Mouse (Mus musculus) layer of hippocampus, adult 18-20 months (tissue): Measurements from ENCODE around the gene Pik3ca. TPM values are rescaled to one million over a fixed set of nuclear protein-coding genes. Genes with fewer than 3 reads are reported as not detected.

Experiments used
- DNase-seq, 2 experiments: peaks; one replicate each; pipeline ENCODE4 v3.0.0; 2022; ENCODE audit warnings: low spot score in 2 of 2
- long read RNA-seq: library from polyadenylated mRNA; stranded (forward); transcript quantifications from one replicate; pipeline ENCODE4 v2.0.0, GENCODE M21; 2021
- total RNA-seq, 2 experiments: library from RNA; stranded (reverse); gene quantifications; 2 replicates each; pipeline ENCODE4 v1.2.3; 2021

The Pik3ca gene
- total RNA-seq = 10 to 100 TPM; 47.4 to 52.0 TPM
- long read RNA-seq, full-length matches to known transcripts = 3 of 48 reads
- long read RNA-seq, partial matches to known transcripts = 1 of 48 reads
- long read RNA-seq, other reads (novel, unspliced or antisense) = 44 of 48 reads

DNA sequence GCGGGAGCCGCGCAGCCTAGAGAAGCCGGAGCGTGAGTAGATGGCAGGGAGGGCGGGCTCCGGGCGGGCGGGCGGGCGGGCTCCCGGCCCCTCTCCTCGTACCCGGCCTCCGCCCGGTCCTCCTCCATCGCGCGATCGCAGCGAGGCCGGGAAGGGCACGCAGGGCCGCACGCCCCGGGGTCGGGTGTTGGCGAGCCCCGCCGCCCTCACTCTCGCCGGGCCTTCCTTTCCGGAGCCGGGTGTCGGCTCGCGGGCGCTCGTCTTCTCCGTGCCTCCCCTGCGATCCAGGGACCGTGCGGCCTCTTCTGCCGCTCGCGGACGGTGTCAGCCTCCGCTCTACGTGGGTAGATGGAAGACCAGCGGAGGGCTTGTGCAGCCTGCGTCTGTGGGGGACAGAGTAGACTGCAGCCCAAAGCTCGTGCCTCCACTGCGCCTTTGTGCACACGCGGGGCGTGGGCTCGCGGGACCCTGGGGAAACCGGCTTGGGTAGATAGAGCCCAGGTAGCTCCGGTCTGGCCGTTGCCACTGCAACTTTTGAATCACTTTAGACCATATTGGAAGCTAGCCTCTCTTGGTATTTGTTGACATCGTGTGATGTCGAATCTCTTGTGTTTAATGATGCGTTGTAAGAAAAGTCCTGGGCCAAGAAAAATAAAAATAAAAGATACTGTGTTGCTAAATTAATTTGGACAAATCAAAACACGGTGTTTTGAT, at the start of gene Pik3ca:
Pik3ca (plus strand) TSS at position 211 of the 714 bp plus-strand sequence.
- DNase-seq = peak; percentile 43 to 50

DNA sequence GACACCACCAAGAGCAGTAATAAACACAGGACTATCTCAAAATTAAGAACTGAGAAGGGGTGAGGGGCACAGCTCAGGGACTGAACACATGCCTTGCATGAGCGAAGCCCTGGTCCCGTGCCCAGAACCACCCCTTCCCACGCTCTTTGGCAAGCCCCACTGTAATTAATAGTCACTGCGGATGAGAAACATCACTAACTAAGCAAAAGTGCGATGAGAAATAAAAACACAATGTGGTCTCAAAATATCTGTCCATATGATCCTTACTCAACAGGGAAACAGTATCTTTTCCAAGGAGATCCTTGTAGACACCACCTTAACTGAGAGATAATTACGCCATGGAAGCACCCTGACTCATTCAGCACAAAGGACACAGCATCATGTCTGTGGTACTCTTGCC, 49.6 kb upstream of the Pik3ca start:
- DNase-seq = peak; percentile 74 to 90

DNA sequence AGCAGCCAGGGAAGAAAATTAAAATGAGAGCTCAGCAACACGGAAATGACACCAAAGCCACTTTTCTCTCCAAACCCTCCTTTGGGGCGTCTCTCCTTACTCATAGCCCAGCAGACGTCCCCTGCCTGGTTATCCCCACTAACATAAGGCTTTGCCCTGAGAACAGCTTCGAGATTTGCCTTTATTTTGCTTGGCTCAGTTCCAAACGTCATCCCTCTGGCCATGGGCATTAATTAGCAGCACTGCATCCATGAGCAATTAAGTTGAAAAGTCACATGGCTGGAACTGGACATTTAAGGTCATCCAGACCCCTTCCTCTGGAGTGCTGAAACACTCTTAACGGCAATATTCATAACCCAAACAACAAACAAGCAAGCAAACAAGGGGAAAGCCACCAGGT, 36.2 kb upstream of the Pik3ca start:
- DNase-seq = no peak

DNA sequence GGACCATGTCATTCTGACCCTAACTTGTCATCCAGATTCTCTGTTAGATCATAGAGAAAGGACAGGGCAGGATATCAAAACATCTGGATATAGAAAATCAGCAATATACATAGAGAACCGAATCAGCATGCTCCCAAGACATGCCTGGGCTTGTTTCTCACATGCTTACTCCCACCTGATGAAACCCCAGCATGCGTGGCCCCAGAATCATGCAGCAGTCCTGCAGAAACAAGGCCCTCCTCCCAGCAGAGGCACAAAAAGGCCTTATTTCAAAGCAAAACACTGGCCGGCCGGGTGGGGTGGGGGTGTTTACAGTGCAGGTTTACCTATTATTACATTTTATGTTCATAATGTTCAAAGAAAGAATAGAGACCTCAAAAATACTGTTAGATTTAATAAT, 33.3 kb upstream of the Pik3ca start:
- DNase-seq = no peak

DNA sequence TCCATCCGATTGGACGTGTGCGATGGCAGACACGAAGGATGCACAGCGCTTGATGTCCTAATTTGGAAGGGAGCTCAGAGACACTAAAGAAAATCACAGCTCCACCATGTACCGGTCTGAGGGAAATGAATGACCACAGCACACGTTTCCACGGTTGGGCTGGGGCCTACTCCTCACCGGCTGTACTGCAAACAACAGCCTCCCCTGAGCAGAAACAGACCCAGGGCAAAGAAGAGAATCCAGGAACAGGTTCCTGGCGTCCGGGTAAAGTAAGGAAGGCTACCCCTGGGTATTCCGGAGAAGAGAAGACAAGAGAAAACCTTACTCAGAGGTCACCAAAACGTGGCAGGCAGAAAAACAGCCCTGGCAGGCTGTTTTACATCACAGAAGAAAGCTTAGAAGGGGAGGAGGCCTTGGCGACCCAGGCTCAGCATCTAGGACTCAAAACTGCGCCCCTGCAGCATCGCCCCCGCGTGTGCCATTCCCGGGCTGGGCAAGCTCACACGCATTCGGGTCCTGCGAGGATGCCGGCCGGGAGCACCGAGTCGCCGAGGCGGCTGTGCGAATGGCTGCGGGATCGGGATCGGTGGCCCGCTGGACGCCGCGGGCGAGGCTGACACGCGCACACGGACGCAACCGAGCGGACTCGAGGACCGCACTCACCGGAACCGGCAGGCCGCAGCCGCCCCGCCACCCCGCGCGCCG, 32.5 kb upstream of the Pik3ca start:
- DNase-seq = peak; percentile 7 to 39

DNA sequence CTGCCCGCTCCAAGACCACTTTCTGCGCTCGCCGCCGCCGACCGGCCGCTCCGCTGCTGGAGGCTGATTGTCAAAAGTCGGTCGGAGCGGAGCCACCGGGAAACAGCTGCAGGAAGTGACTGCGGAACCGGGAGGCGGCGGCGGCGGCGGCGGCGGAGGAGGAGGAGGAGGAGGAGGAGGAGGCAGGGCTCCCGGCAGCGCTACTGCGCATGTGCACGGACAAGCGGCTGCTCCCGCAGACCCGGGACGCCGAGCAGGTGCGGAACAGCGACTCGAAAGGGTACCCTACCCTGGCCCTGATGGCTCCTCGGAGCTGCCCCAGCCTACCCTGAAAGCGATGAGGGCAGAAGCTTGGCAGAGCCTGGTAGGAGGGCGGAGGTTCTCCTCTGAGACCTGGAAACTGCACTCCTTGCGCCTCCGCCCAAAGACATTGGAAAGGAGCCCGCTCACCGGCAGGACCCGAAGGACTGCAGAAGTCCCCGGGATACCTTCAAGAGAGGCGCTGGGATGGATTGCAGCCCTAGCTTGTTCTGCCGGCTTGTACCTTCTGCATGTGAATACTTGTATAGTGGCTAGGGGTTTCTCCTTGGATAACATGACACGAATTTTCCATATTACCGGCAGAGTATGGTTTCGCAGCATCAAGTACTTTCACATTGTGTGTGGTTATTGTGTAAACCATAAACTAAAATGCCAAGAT, 31.8 kb upstream of the Pik3ca start, which contains the start of gene Zmat3:
Zmat3 (minus strand) TSS at position 469 of the 700 bp plus-strand sequence.
- peak; percentile 66 to 83 for DNase-seq

DNA sequence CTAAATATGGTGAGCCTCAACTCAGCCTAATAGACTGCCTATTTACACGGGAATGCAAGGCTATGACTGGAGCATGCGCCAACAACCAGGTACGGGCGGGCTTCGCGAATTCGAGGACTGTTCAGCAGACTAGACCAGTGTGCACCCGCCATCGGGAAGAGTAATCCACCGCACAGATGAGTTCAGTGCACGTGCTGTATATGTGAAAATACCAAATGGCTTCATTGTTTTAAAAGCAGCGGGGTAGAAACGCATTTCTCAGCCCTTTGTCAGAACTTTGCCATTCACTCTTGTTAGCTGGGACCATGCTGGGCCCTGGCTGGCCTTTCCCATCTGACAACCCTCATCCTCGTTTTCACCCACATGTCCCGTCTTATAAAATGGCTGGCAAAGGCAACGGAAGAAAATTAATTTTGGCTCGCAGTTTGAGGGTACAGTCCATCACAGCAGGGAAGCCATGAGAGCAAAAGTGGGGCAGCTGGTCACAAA, 31.2 kb upstream of the Pik3ca start:
- DNase-seq = peak in 1 of 2 experiments; percentile 35

DNA sequence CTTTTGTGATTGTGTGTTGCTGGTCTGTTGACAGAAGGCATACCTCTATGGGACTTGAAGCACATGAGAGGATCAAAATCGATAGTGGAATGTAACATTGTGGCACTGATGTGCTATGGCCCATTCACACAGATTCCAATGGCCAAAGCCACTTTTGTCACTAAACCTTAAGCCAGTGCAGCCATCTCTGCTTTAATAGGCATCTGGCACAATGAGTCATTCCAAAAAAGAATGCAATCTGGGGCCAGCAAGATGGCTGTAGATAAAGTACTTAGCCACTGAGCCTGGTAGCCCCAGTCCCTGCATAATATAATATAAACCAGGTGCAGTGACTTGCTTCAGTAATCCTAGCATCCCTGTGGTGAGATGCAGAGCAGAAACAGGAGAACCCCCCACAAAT, 30.0 kb upstream of the Pik3ca start:
- DNase-seq = no peak

DNA sequence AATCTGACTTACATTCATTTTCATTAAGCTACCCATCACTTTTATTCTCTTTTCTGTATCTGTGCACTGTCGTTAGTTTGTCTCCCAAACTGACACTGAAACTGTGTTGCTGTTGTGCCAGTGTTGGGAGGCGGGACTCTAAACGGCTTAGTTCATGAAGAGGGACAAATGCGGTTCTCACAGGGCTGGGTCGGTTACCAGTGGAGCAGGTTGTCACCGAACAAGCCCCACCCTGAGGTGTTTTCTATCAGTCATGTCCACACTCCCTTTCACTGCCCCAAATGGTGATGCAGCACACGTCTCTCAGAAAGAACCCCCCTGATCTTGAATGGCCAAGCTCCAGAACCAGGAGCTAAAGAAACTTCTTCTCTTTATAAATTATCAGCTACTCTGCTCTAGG, 25.5 kb upstream of the Pik3ca start:
- no peak for DNase-seq

DNA sequence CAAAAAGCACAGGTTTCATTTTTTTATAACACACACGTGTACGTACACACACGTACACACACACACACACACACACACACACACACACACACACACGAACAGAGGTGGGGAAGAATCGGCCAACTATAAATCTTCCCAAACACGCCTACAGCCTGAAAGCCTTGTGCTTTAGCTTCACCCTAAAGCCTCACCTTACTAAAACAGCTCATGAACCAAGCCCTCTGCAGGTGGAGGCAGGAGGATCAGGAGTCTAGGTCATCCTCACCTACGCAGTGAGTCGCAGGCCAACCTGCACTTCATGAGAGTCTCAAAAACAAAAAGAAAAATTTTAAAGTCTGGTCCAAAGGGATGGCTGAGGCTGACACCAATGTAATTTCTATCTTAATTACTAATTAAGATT, 25.0 kb upstream of the Pik3ca start:
- no peak for DNase-seq

DNA sequence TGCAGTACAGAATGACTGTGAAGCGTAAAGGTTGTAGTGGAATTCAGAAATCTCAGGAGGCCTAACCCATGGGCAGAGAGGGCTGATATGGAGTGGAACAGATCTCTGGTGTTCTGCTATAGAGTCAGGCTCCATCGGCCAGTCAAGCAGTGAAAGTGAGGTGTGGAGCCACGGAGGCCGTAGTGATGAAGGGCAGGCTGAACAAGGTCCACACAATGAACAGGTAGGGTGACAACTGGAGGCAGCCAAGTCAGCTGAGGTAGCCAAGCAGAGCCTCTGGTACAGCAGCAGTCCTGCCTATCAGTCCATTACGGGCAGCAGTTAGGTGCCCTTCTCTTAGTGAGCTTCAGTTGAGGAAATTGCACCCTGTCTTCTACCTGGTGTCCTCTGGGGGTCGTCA, 24.2 kb upstream of the Pik3ca start:
- DNase-seq = no peak

DNA sequence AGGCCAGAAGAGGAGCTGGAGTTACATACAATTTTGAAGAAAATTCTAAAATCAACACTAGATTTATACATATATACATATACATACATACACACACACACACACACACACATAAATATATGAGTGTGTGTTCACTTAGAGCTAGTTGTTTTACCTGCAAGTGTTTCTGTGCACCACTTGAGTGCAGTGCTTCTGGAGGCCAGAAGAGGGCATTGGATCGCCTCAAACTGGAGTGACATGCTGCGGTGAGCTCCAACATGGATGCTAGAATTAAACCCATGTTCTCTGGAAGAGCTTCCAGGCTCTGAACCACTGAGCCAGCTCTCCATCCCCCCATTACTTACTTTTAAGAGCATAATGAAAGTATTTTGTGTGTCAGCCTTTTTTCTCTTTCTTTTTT, 17.6 kb upstream of the Pik3ca start:
- no peak for DNase-seq

DNA sequence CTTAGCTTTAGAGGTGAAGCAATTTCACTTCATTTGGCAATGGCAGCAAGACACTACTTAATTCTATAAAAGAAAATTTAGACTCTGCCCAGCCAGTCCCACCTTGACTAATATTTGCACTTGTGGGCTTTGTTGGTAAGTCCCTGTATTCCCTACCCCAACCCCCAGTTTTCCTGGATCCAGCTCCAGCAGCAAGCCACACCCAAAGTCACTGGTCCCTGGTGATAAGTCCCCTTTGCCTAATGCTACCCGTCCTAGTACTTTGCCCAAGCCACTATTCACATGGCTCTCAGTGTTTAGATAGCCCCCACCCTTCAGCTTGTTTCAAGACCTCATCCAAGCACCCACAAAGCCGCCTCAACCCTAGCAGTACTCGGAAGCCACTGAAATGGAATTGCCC, 15.9 kb upstream of the Pik3ca start:
- DNase-seq = no peak

DNA sequence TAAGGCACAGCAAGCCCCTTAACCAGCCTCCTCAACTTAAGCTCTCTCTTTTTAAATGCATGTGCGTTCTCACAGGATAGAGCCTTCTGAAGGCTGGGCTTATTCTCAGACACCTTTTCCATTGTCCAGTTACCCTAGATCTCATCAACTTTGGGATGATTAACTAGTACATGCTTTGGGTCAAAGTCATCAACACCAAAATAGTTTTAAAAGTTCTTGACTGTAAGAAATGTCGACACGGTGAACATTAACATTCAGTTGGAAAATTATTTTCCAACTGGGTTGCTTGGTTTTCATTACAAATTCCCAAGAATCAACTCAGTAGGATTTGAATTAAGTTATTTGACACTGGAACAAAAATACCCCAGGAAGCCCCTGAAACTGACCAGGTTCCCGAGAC, 4.6 kb upstream of the Pik3ca start:
- DNase-seq = no peak

DNA sequence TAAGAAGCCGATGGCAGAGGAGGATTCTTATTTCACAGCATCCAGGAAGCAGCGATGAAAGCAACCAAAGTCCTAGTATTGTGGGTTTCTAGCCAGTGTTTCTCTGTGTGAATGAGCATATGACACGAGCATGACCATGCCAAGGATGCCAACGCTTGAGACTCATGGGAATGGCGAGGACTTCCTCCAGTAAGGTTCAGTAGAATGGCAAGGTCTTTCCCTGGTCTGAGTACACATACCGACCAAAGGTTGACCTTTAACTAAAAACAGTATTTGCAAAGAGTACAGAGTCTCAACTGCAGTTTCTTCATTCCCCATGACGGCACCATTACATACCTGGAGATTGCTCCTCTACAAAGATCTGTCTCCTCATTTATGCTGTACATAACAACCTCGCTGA, 3.5 kb upstream of the Pik3ca start:
- no peak for DNase-seq

DNA sequence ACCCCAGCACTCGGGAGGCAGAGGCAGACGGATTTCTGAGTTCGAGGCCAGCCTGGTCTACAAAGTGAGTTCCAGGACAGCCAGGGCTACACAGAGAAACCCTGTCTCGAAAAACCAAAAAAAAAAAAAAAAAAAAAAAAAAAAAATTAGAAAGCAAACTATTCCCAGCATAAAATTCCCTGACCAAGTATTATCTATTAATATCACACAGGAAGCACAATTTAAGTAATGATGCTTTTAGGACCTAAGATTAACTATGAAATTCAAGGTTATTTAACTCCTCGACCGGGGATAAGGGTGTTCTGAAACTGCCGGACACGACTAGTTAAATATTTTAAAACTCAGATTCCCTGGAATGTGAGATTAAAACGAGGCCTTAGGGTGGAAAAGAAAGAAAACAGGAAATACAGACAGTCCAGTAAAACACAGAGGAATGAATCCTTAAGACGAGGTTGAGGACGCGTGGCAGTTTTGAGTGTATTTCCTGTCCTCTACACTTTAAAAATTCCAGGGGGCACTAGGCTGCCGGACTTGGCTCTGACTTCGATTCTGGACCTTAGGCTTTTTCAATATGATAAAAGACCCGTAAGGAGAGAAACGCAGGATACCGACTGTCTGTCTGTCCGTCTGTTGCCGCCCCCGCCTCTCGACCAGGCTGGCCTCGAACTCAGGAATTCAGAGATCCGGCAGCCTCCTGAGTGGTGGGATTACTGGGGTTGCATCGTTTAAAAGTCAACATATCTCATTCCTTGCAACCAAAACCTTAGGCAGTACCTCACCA, 1.5 kb upstream of the Pik3ca start:
- DNase-seq = no peak

DNA sequence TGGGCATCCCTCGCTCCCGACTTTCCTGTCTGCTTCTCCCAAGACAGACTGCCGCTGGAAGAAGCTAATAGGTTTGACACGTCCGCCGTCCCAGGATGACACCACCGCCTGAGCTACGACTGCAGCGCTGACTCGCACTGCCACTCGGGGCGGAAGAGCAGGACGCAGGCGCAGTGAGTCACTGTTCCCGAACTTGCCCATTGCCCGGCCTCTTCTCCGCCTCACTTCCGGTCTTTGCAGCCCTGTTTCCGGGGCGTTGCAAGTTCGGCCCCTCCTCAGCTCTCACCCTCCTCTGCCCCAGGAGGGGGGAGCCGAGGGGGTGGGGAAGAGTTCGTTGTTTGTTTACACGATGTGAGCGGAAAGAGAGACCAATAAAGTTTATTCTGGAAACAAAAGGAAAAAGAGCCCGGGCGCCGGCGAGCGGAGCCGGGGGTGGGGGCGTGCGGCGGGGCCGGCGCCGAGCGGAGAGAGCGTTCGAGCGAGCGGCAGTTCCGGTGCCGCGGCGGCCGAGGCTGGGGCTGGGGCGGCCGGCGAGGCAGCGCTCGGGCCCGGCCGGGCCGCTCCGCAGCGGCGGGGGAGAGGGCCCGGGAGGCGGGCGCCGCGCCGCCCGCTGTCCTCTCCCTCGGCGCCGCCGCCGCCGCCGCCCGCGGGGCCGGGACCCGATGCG, 544 bp upstream of the Pik3ca start:
- DNase-seq = peak; percentile 97

DNA sequence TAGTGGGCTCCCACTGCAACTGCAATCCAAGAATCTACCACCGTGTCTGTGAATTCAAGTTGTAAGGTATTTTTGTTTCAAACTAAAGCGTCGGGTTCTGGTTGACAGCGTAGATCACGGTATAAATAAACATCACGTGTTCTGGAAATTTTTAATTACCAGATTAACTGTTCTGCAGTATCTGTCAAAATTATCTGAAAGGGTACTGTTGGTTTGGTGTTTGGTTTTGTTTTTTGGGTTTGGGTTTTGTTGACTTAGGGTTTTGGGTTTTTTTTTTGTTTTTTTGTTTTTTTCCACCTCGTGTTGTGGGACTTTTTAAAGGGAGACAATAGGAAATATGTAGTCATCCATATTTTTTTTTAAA, 686 bp downstream of the Pik3ca start:
- no peak for DNase-seq

DNA sequence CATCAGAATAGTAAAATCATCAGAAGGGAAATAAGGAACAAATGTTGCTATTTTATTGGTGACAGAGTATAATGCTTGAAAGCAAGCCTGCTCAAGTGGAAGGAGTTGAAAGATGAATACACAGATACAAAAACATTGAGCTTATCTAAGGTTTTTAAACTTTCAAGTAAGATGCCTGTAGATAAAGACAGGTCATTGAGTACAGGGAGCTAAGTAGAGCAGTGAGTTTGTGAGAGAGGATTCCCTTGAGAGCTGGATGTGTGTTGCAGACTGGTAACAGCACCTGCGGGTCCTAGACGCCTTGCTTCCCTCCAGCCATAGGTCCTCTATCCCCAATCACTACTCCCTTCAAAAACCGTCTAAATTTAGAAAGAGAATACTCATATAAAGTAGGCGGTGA, 1.2 kb downstream of the Pik3ca start:
- no peak for DNase-seq

DNA sequence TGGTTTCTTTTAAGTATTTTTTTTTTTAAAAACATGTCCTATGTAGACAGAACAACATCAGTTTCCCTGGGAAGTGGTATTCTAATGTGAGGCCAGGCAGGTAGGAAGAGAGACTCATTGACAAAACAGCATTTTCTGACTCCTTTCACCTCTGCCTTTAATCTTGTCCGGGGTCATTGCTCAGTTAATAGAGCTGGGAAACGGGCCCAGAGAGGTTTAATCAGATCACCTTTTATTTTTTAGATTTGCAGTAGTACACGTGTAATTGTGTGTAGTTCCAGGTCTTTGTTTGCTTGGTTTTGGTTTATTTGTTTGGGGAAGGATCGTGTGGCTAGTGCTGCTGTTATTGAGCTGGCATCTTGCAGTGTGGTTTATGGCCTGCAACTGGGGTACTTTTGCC, 1.9 kb downstream of the Pik3ca start:
- no peak for DNase-seq

DNA sequence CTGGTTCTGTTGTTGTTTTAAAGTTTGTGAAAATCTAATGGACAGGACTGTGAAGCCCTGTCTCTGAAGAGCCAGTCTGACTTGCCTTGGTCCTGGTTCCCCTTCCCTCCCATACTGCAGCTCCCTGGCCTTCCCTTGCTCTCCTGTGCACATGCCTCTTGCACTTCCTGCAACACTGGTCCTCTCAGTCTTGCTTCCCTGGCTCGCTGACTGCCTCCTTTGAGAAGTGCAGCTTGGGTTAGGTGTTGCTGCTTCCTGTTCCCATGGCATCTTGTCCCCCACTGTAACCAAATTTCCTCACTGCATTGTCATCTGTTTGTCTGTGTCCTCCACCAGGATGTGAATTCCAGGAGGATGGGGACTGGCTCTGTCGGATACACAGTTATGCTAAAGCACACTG, 2.5 kb downstream of the Pik3ca start:
- no peak for DNase-seq
